Mouse (Mus musculus) heart, embryonic 11.5 days (tissue): ENCODE measurements around the gene Prl3d3. TPM values are rescaled to one million over a fixed set of nuclear protein-coding genes. Genes with fewer than 3 reads are reported as not detected.
"Not testable (repeated sequence)": the region's sequence is repeated elsewhere in the genome, so short reads cannot be mapped to it uniquely, and the experiment has no call there.

Experiments
- ATAC-seq: fragments of 200-750 bp; cut with Nextera tagmentation; replicated peaks from 2 replicates; pipeline ENCODE4 v1.8.0; 2017; ENCODE audit warnings: moderate library complexity; ENCODE audit not compliant: insufficient number of reproducible peaks, low FRiP score, low TSS enrichment
- H3K27ac ChIP-seq: fragments of 300-500 bp; sonication (generic); 2 replicates; pipeline ENCODE4 v1.5.1; 2014; ENCODE audit warnings: mild to moderate bottlenecking, low read depth, low read length
- H3K27me3 ChIP-seq: fragments of 300-500 bp; sonication (generic); 2 replicates; pipeline ENCODE4 v1.6.1; 2014; ENCODE audit warnings: mild to moderate bottlenecking, low read length, mixed read lengths; ENCODE audit not compliant: control insufficient read depth, insufficient read depth
- H3K36me3 ChIP-seq: fragments of 300-500 bp; sonication (generic); 2 replicates; pipeline ENCODE4 v1.6.1; 2014; ENCODE audit warnings: mild to moderate bottlenecking, low read length, moderate library complexity, mixed read lengths; ENCODE audit not compliant: control insufficient read depth, insufficient read depth
- H3K4me1 ChIP-seq: fragments of 300-500 bp; sonication (generic); 2 replicates; pipeline ENCODE4 v1.6.1; 2014; ENCODE audit warnings: low read length; ENCODE audit not compliant: control insufficient read depth, insufficient read depth
- H3K4me2 ChIP-seq: fragments of 300-500 bp; sonication (generic); 2 replicates; pipeline ENCODE4 v1.6.1; 2014; ENCODE audit warnings: mild to moderate bottlenecking, moderate library complexity
- H3K4me3 ChIP-seq: fragments of 300-500 bp; sonication (generic); 2 replicates; pipeline ENCODE4 v1.5.1; 2014; ENCODE audit warnings: low read depth, low read length
- H3K9ac ChIP-seq: fragments of 300-500 bp; sonication (generic); 2 replicates; pipeline ENCODE4 v1.6.1; 2014; ENCODE audit warnings: mild to moderate bottlenecking, low read depth, low read length, moderate library complexity
- H3K9me3 ChIP-seq: fragments of 300-500 bp; sonication (generic); replicated peaks from 2 replicates; pipeline ENCODE4 v1.6.1; 2016; ENCODE audit warnings: low read length; ENCODE audit not compliant: control insufficient read depth
- WGBS: fragments of 180-500 bp; shearing (Covaris S2); extraction: QIAGEN DNeasy Blood & Tissue Kit; methylation state at CpG from one replicate; pipeline ENCODE4 v1.1.7; 2014; ENCODE audit not compliant: insufficient replicate concordance; 5-methylcytosine and 5-hydroxymethylcytosine counted together
- polyA plus RNA-seq: library from polyadenylated mRNA; unstranded; fragments of >200 nt; fragmentation: Nextera tagmentation; extraction: Ambion mirVana; gene quantifications from 2 replicates; pipeline ENCODE4 v1.2.1, GENCODE M21; 2014

Gene Prl3d3
- not detected in 2 replicates for polyA plus RNA-seq

DNA sequence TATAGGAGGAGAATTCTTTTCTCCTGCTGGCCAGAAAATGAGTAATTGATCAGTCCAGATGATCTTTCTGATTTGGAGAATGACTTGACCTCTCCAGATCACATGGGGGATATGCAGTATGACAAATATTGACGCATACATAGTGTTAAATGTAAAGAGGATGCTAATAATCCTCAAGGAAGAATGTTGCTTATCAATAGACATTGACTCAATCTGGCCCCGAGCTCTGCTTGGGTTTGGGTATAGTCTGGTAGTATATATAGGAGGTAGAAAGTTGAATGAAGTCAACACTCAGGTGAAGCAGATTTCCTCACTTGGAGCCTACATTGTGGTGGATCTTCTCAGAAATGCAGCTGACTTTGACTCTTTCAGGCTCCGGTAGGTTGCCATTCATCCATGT lies at the start of gene Prl3d3:
Gene Prl3d3, plus strand, starts transcription at position 301 of the 400 bp plus-strand sequence.
- not testable (repeated sequence) for H3K4me2 ChIP-seq, H3K4me1 ChIP-seq, H3K4me3 ChIP-seq, H3K27ac ChIP-seq, H3K27me3 ChIP-seq, H3K9ac ChIP-seq, H3K9me3 ChIP-seq, ATAC-seq, H3K36me3 ChIP-seq
- 85% methylated on average over 2 of the region's 3 CpGs for WGBS

DNA sequence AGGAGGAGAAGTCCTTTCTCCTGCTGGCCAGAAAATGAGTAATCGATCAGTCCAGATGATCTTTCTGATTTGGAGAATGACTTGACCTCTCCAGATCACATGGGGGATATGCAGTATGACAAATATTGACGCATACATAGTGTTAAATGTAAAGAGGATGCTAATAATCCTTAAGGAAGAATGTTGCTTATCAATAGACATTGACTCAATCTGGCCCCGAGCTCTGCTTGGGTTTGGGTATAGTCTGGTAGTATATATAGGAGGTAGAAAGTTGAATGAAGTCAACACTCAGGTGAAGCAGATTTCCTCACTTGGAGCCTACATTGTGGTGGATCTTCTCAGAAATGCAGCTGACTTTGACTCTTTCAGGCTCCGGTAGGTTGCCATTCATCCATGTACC lies 35.2 kb upstream of the Prl3d3 start, which contains the start of gene Prl3d2:
Gene Prl3d2, plus strand, starts transcription at position 301 of the 400 bp plus-strand sequence.
- not testable (repeated sequence) for H3K4me3 ChIP-seq, H3K9me3 ChIP-seq, ATAC-seq, H3K27me3 ChIP-seq, H3K36me3 ChIP-seq, H3K4me1 ChIP-seq, H3K4me2 ChIP-seq, H3K9ac ChIP-seq, H3K27ac ChIP-seq
- WGBS: 78% methylated on average over 3 of the region's 4 CpGs

DNA sequence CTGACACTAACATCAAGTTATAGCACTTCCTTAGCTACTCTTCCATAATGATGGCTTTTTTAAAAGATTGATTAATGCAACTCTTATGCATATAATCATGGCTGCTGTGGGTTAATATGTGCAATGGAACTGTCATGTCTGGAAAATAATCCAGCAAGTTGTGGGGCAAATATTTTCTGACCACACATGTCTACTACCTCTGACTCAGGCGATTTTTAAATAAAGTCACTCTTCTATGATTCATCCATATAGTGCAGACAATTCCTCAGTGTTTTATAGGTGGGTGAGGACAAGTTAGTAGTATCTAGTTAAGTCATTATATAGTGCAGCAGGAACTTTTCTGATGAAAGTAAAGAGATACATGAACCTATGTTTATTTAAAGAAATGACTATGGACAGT lies 8.3 kb upstream of the Prl3d3 start:
- H3K4me2 ChIP-seq: no peak overlapping the region
- H3K4me1 ChIP-seq: no peaks in the 10 kb centered on the region
- no peak for ATAC-seq
- no peak overlapping the region for H3K4me3 ChIP-seq
- H3K27me3 ChIP-seq: no peaks in the 10 kb centered on the region
- 60% methylated on average over 1 of the region's 1 CpGs for WGBS
- no peaks in the 10 kb centered on the region for H3K9me3 ChIP-seq
- H3K27ac ChIP-seq: no peak overlapping the region
- no peak overlapping the region for H3K9ac ChIP-seq
- H3K36me3 ChIP-seq: no peaks in the 10 kb centered on the region

DNA sequence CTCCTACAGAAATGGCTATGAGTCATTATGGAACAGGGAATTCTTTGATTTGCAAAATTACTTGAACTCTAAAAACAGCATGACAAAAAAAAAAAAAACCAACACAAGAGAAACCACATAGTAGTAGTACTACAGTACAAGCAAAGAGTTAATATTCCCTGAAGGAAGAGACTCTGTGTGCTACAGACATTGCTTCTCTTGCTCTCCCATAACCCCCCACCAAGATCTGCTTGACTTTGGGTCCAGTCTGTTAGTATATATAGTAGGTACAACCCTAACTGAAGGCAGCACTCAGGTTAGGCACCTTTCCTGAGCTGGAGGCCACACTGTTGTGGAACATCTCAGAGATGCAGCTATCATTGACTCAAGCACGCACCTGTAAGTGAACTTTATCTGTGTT lies 39.8 kb downstream of the Prl3d3 start, which contains the start of gene Prl3c1:
Gene Prl3c1, plus strand, starts transcription at position 301 of the 400 bp plus-strand sequence.
- Histone ChIP-seq H3K9me3 (no peaks in the 10 kb centered on the region), H3K36me3 (no peaks in the 10 kb centered on the region), H3K27me3 (no peaks in the 10 kb centered on the region), H3K4me2 (no peak within 1 kb of the TSS), H3K9ac (no peak within 1 kb of the TSS), H3K4me3 (no peak within 1 kb of the TSS), H3K4me1 (no peaks in the 10 kb centered on the region), H3K27ac (no peak within 1 kb of the TSS)
- ATAC-seq: no peak
- WGBS: 71% methylated on average over 1 of the region's 1 CpGs

Other genes with a start within 250 kb of the Prl3d3 start
- gene Prl, start 99.2 kb upstream of the Prl3d3 start, polyA plus RNA-seq: not detected in 2 replicates
- gene Prl3d1, start 62.6 kb upstream of the Prl3d3 start, polyA plus RNA-seq: not detected in 2 replicates
- gene Prl3d2, start 35.1 kb upstream of the Prl3d3 start, polyA plus RNA-seq: not detected in 2 replicates
- gene Prl3c1, start 39.9 kb downstream of the Prl3d3 start, polyA plus RNA-seq: not detected in 2 replicates
- gene Prl3b1, start 85.1 kb downstream of the Prl3d3 start, polyA plus RNA-seq: 0.24 and 0.25 TPM in 2 replicates
- 0.14 TPM in 1 of 2 replicates, not detected in the other for gene Prl3a1, start 102.6 kb downstream of the Prl3d3 start, polyA plus RNA-seq
- gene Prl6a1, start 155.8 kb downstream of the Prl3d3 start, polyA plus RNA-seq: not detected in 2 replicates
- not detected in 2 replicates for gene Prl8a2, start 188.9 kb downstream of the Prl3d3 start, polyA plus RNA-seq
- gene Prl2b1, start 234.1 kb downstream of the Prl3d3 start, polyA plus RNA-seq: not detected in 2 replicates